Mouse (Mus musculus): ENCODE results near the gene Ftsj1. TPM values are rescaled to one million over a fixed set of nuclear protein-coding genes. Genes with fewer than 3 reads are reported as not detected.

Ftsj1 gene
- 40.1 and 41.4 TPM in 2 replicates for polyA plus RNA-seq (2015; fragmentation: Nextera tagmentation; extraction: Ambion mirVana)

DNA sequence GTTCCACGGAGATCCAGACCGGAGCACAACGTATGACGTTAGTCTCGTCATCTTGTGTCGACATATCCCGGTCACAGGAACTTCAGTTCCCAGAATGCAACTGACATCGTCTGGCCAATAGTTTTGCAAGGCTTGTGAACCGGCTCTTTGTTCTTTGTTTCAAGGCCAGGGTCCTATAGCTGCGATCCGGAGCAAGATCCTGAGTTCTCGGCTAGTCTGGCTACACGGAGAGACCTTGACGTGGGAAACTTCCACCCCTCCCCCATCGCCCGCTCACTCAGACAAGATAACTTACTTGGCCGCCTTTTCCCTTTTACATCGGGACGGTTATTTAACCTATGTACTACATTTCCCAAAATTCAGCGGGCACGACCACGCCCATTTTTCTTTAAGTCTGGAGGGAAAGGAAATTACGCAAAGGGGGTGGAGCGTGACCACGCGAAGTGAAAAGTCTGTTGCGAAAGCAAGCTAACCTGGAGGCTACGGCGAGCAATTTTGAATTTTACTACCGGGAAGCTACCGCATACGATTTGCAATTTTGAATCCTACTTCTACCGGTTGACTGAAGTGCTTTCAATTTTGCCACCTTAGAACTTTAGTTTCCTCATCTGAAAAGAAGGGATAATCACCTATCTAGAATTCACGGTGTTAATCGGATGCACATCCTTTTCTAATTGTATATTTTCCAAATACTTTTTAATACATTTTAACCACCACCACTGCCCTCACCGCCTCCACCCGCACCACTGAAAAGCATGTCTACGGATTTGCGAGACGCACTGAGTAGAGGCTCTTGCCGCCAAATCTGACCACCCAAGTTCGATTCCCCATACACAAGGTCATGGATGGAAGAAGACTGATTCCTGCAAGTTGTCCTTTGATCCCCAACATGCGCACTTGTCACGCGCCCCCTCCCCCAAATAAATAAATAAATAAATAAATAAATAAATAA lies at the start of gene Ftsj1:
Ftsj1 (minus strand) TSS at position 73 of the 952 bp plus-strand sequence.

DNA sequence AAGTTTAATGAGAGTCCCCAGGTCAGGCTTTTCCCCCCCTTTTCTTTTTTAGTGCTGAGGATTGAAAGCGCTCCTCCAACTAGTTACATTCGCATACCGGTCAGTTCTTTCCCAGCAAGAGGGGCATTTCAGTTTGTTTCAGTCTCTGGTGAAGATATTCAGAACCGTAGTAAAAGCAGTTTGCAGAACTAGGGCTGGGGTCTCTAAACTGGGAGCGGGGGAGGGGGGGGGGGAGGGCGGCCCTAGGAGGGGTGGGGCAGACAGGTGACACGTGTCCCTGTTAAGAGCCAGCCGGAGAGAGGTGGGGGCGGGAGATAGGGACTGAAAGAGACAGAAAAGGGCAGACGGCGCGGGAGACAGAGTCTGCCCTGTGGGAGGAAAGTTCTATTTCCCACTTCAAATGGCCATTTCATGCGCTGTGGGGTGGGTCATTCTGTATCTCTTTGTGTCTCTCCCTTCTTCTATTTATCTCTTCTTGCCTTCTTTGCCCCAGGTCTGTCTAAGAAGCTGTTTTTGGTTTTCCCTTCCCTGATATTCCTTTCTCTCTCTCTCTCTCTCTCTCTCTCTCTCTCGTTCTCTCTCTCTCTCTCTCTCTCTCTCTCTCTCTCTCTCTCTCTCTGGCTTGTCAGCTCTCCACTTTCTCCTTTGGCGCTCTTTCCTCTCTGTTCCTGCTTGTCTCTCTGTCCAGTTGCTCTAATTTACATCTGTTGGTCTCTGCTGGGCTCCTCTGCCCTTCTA lies 19.0 kb upstream of the Ftsj1 start, which contains the start of gene Slc38a5:
Slc38a5 (plus strand) TSS at position 51 of the 738 bp plus-strand sequence.

DNA sequence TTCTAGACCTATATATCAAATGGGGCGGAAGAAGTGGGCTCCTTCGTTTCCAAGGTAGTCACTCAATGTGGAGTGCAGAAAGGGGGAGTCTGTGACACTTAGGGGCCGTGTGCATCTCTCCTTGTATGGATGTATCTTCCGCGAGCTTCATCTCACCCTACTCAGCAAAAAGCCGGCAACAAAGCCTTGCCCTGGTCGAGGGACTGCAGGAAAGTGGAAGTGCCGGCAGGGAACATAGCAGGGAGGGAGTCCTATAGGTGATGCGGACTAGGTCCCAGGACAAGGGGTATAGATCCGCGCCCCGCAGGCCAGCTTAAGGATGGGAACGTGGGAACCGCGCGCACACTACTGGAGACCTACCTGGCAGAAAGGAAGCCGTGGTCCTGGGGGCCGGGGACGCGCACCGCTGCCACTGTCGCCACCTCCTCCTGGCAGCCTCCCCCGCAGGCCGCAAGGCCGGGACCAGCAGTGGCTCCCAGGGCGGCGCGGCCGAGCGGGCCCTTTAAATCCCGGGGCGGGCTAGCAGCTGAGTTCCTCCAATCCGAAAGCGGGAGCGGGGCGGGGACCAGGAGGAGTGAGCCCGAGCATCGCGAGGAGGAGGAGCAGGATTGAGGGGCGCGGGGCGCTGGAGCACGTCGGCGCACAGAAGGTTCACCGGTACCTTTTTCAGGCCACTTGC lies 46.1 kb downstream of the Ftsj1 start, which contains the start of gene Porcn:
Porcn (minus strand) TSS at position 511 of the 679 bp plus-strand sequence.

DNA sequence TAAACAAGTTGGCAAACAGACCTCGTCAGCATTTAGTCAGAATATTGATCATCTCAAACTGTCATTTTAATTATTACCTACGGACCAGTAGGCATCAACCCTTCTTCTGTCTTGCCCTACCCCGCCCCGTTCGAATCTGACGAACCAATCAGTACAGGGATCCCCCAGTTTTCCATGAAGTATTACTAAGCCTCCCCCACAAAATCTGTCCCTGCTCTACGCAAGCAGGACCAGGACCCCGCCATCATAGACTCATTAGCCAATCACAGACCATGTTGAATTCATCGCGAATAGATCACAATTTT lies 58.8 kb downstream of the Ftsj1 start, which contains the start of gene Ebp:
Ebp (minus strand) TSS at position 94 of the 305 bp plus-strand sequence.

Other genes with a start within 250 kb of the Ftsj1 start
- gene Glod5, start 233.9 kb downstream of the Ftsj1 start, polyA plus RNA-seq (2015; fragmentation: Nextera tagmentation; extraction: Ambion mirVana): 1.4 TPM in 2 replicates
- 26.7 and 27.2 TPM in 2 replicates for gene Suv39h1, start 177.6 kb downstream of the Ftsj1 start, polyA plus RNA-seq (2015; fragmentation: Nextera tagmentation; extraction: Ambion mirVana)
- gene Was, start 161.9 kb downstream of the Ftsj1 start, polyA plus RNA-seq (2015; fragmentation: Nextera tagmentation; extraction: Ambion mirVana): 0.34 and 0.41 TPM in 2 replicates
- gene Wdr13, start 119.5 kb downstream of the Ftsj1 start, polyA plus RNA-seq (2015; fragmentation: Nextera tagmentation; extraction: Ambion mirVana): 49.8 and 57.2 TPM in 2 replicates
- gene Rbm3, start 106.5 kb downstream of the Ftsj1 start, polyA plus RNA-seq (2015; fragmentation: Nextera tagmentation; extraction: Ambion mirVana): 458 TPM in 2 replicates
- gene Tbc1d25, start 76.2 kb downstream of the Ftsj1 start, polyA plus RNA-seq (2015; fragmentation: Nextera tagmentation; extraction: Ambion mirVana): 16.7 and 17.5 TPM in 2 replicates
- 33.4 and 39.3 TPM in 2 replicates for gene Ebp, start 58.9 kb downstream of the Ftsj1 start, polyA plus RNA-seq (2015; fragmentation: Nextera tagmentation; extraction: Ambion mirVana)
- 41.7 and 48.9 TPM in 2 replicates for gene Porcn, start 45.9 kb downstream of the Ftsj1 start, polyA plus RNA-seq (2015; fragmentation: Nextera tagmentation; extraction: Ambion mirVana)
- 21.8 and 27.1 TPM in 2 replicates for gene Slc38a5, start 18.7 kb upstream of the Ftsj1 start, polyA plus RNA-seq (2015; fragmentation: Nextera tagmentation; extraction: Ambion mirVana)
- gene Ssxb10, start 75.0 kb upstream of the Ftsj1 start, polyA plus RNA-seq (2015; fragmentation: Nextera tagmentation; extraction: Ambion mirVana): not detected in 2 replicates
- gene Ssxb9, start 114.6 kb upstream of the Ftsj1 start, polyA plus RNA-seq (2015; fragmentation: Nextera tagmentation; extraction: Ambion mirVana): not detected in 2 replicates
- gene Ssxb1, start 160.9 kb upstream of the Ftsj1 start, polyA plus RNA-seq (2015; fragmentation: Nextera tagmentation; extraction: Ambion mirVana): not detected in 2 replicates
- gene Ssxb2, start 209.3 kb upstream of the Ftsj1 start, polyA plus RNA-seq (2015; fragmentation: Nextera tagmentation; extraction: Ambion mirVana): not detected in 2 replicates

Data from neural tube, postnatal 0 days (tissue).